Mouse (Mus musculus) E14TG2a.4 (cell line): ENCODE measurements at regions not wholly inside any gene's neighbourhood (a gene's known extent, or its start where the extent isn't known, plus 50 kb on each side); places are given as distances from the start of the nearest gene placed in this dataset.

Experiments
- H3K27me3 ChIP-seq: 2 replicates; pipeline ENCODE4 v1.6.1; 2014; ENCODE audit warnings: low read length, control low read depth; ENCODE audit not compliant: insufficient read depth
- H3K36me3 ChIP-seq: 2 replicates; pipeline ENCODE4 v1.6.1; 2014; ENCODE audit warnings: low read length, control low read depth; ENCODE audit not compliant: insufficient read depth
- H3K4me1 ChIP-seq: replicated peaks from 2 replicates; pipeline ENCODE4 v1.6.1; 2014; ENCODE audit warnings: low read depth, low read length, control low read depth
- H3K4me3 ChIP-seq: replicated peaks from 2 replicates; pipeline ENCODE4 v1.5.1; 2014; ENCODE audit warnings: mild to moderate bottlenecking, low read length
- H3K9me3 ChIP-seq: 2 replicates; pipeline ENCODE4 v1.6.1; 2014; ENCODE audit warnings: low read length, control low read depth
- CTCF ChIP-seq: conservative IDR thresholded peaks from 2 replicates; pipeline ENCODE4 v1.5.1; 2014; ENCODE audit warnings: low read length
- NANOG ChIP-seq: IDR thresholded peaks from 2 replicates; pipeline ENCODE4 v1.6.1; 2014; ENCODE audit warnings: borderline replicate concordance, low read length, mixed read lengths
- POU5F1 ChIP-seq: IDR thresholded peaks from 2 replicates; pipeline ENCODE4 v1.6.1; 2014; ENCODE audit warnings: low read length, borderline replicate concordance

DNA sequence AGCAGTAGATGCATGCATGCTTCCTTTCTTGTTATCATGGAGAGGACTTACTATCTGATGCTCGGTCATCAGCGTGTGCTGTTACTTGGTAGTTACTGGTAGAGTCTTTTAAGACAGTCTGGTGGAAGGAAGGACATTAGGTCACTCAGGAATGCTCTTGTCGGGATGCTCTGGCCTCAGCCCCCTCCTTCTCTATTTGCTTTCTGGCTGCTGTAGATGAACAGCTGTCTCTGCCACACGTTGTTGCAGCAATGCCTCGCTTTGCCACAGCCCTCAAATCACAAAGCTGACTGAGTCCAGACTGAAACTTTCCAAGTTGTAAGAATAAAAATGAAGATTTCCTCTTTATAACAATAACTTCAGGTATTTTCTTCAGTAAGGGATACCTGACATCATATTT is 282.1 kb upstream of the Slc30a5 start:
- Histone ChIP-seq H3K36me3 (no peaks in the 10 kb centered on the region), H3K27me3 (no peaks in the 10 kb centered on the region), H3K4me1 (no peaks in the 10 kb centered on the region), H3K9me3 (no peaks in the 10 kb centered on the region), H3K4me3 (no peak overlapping the region)
- TF ChIP-seq POU5F1 (no peak), CTCF (no peak), NANOG (no peak)

DNA sequence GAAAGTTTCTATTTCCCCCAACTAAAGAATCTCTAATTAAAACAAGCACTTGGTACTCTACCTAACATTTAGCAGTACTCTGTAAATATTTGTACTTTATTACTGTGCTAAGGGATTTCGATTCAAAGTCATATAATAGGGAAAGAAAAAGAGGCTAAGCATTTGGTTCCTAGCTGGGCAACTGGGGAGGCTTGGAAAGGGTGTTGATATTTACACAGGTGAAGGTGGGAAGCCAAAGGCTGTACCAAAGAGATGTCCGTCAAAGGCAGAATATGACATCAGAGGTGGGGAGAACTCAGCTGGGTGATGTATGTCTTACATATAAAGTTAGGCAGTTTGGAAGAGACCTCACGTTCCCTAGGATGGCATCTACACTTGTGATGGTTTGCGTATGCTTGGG is 278.9 kb upstream of the Slc30a5 start:
- no peaks in the 10 kb centered on the region for H3K4me1 ChIP-seq
- no peak overlapping the region for H3K4me3 ChIP-seq
- no peaks in the 10 kb centered on the region for H3K9me3 ChIP-seq
- H3K36me3 ChIP-seq = no peaks in the 10 kb centered on the region
- no peaks in the 10 kb centered on the region for H3K27me3 ChIP-seq
- TF ChIP-seq POU5F1 (no peak), CTCF (no peak), NANOG (no peak)

DNA sequence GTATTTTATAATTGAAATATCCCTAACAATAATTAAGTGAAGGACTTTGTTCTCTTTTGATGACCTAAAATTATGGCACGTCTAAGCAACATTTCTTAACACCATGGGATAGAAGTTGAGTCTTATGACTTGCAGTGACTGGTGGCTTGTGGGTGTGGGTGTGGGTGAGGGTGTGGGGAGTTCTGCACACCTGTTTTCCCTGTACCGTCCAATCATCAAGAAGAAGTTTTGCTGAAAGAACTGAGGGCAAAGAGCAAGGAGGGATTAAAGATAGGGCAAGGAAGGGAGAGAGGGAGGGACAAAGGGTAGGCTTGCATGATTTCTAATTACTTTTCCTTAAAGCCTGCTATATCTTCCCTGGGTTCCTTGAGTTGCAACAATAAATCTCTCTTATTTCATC is 278.5 kb upstream of the Slc30a5 start:
- Histone ChIP-seq H3K36me3 (no peaks in the 10 kb centered on the region), H3K9me3 (no peaks in the 10 kb centered on the region), H3K4me1 (no peaks in the 10 kb centered on the region), H3K4me3 (no peak overlapping the region), H3K27me3 (no peaks in the 10 kb centered on the region)
- no peak for TF ChIP-seq POU5F1
- TF ChIP-seq CTCF = no peak
- TF ChIP-seq NANOG = no peak

DNA sequence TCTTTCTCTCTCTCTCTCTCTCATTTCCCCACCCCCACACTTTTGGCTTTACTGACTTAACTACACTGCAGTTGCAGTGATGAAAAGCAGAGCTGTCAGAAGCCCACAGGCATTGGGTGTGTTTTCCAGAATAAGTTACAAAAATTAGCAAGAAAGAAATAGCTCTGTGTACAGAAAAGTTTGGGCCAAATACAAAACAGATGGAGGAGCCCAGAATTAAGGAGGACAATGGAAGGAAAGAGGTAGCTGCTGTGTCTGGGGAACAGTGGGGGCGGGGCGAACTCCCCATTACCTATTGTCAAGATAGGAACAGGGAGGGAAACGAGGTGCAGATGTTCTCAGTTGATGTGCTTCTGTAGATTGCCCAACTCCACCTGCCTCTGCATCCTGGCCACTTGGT is 267.4 kb upstream of the Slc30a5 start:
- Histone ChIP-seq H3K4me1 (no peaks in the 10 kb centered on the region), H3K36me3 (no peaks in the 10 kb centered on the region), H3K9me3 (no peaks in the 10 kb centered on the region), H3K4me3 (no peak overlapping the region), H3K27me3 (no peaks in the 10 kb centered on the region)
- TF ChIP-seq NANOG (no peak), CTCF (no peak), POU5F1 (no peak)

DNA sequence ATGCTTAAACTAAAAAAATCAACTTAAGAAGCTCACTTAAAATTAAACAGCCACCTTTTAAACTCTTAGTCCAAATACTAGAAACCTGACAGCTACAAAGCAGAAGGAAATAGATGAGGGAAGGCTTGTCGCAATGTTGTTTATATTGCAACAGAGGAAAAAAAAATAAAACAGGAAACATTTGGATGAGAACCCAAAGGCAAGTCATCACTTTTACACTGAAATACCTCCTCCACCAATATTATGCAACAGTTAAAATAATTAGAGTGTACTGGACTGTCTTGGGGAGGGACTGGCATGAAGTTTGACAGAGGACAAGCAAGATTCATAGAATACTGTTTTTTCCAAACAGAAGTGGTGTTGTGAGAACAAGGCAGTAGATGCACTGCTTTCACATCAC is 263.6 kb upstream of the Slc30a5 start:
- TF ChIP-seq POU5F1 (no peak), CTCF (no peak), NANOG (no peak)
- Histone ChIP-seq H3K36me3 (no peaks in the 10 kb centered on the region), H3K4me1 (no peaks in the 10 kb centered on the region), H3K9me3 (peaks cover 8% of the 10 kb centered on the region; the same call in 1 of the 2 replicates), H3K27me3 (no peaks in the 10 kb centered on the region), H3K4me3 (no peak overlapping the region)

DNA sequence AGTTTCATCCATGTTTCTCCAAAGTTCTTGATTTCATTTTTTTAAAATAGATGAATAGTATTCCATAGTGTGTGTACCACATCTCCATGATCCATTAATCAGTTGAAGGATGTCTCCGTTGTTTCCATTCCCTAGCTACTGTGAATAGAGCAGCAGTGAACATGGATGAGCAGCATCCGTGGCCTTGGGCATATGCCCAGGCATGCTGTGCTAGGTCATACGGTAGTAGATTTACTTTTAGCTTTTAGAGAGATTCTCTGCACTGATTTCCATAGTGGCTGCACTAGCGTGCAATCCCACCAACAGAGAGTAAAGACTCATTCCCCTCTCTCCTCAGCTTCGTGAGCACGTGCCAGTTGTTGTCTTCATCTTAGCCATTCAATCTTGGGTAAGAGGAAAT is 263.0 kb upstream of the Slc30a5 start:
- Histone ChIP-seq H3K9me3 (peaks cover 8% of the 10 kb centered on the region; the same call in 1 of the 2 replicates), H3K4me1 (no peaks in the 10 kb centered on the region), H3K27me3 (no peaks in the 10 kb centered on the region), H3K36me3 (no peaks in the 10 kb centered on the region), H3K4me3 (no peak overlapping the region)
- TF ChIP-seq NANOG (no peak), POU5F1 (no peak), CTCF (no peak)

DNA sequence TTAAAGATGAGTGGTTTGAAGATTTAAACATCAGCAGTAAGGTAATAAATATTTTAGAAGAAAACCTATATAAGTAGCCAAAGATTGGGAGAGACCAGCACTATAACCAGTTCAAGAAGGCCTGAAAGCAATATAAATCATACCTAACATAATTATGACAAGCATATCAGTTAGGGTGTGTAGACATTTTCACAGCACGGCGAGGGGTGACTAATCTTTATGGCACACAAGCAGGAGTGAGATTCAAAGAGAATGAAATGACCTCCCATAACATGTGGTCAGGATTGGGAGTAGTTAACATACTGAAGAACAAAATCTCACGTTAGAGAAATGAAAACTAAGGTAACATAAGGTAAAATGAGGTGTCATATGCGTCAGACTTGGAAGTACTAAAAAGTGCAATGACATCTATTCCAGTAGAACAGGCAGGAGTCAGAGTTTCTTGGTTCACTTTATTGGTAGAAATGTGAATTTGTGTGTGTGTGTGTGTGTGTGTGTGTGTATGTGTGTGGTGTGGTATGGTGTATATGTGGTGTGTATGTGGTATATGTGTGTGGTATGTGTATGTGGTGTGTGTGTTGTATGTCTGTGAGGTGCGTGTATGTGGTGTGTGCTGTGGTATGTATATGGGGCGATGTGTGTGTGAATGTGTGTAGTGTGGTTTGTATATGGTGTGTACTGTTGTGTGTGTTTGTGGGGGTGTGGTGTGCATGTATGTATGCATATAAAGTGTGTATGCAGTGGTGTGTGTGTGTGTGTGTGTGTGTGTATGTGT is 262.0 kb upstream of the Slc30a5 start:
- no peak for TF ChIP-seq POU5F1
- no peak for TF ChIP-seq NANOG
- TF ChIP-seq CTCF = no peak
- no peaks in the 10 kb centered on the region for H3K4me1 ChIP-seq
- H3K27me3 ChIP-seq = no peaks in the 10 kb centered on the region
- no peaks in the 10 kb centered on the region for H3K36me3 ChIP-seq
- no peak overlapping the region for H3K4me3 ChIP-seq
- peaks cover 8% of the 10 kb centered on the region; the same call in 1 of the 2 replicates for H3K9me3 ChIP-seq

DNA sequence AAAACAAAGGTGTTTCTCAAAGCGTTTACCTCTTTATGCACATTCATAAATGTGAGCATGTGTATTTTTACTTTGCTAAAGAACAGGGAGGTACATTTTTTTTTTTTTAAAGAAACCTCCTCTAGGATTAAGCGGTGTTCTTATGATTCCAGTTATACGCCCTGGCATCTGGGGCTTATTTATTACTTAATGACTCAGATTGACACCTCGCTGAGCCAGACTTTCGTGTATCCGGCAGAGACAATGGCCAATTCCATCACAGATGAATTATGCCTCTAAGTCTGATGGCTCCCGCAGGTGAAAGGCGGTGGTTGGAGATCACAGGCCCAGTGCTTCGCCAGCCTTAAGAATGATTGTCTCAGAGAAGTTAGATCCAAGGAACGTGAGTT is 259.5 kb upstream of the Slc30a5 start:
- Histone ChIP-seq H3K27me3 (no peaks in the 10 kb centered on the region), H3K4me3 (no peak overlapping the region), H3K4me1 (no peaks in the 10 kb centered on the region), H3K36me3 (no peaks in the 10 kb centered on the region), H3K9me3 (peaks cover 8% of the 10 kb centered on the region; the same call in 1 of the 2 replicates)
- TF ChIP-seq POU5F1 (no peak), CTCF (no peak), NANOG (no peak)
